Comparison of ENCODE assay signal across 8 mouse cellular contexts in genomic region chr19:45047417-45047934, GRCm38 (mm10). TPM values are rescaled to one million over a fixed set of nuclear protein-coding genes. Genes with fewer than 3 reads are reported as not detected.
DNase-seq lines count a peak whose midpoint lies in the region; ATAC-seq and TF ChIP-seq lines count a peak whose summit lies in the region.

TSS of gene Sfxn3 (plus strand) at chr19:45047503.

- H3K4me2 ChIP-seq in embryonic facial prominence, embryonic 13.5 days = peak within 1 kb of the TSS; percentile 80
- H3K4me2 ChIP-seq in limb, embryonic 11.5 days (ENCODE audit: low read depth, severe bottlenecking) = peak within 1 kb of the TSS; percentile 53
- H3K4me2 ChIP-seq in midbrain, embryonic 13.5 days (replicated peaks) = peak within 1 kb of the TSS; percentile 71

- peaks cover 26% of the 10 kb centered on the region for H3K36me3 ChIP-seq in embryonic facial prominence, embryonic 13.5 days
- no peaks in the 10 kb centered on the region for H3K36me3 ChIP-seq in kidney, adult 2 months (ENCODE audit: control insufficient read depth, insufficient read depth, low read length)
- no peaks in the 10 kb centered on the region for H3K36me3 ChIP-seq in limb, embryonic 11.5 days (ENCODE audit: control insufficient read depth, insufficient read depth, low read length)
- peaks cover 20% of the 10 kb centered on the region for H3K36me3 ChIP-seq in midbrain, embryonic 13.5 days
- no peaks in the 10 kb centered on the region for H3K36me3 ChIP-seq in small intestine, adult 2 months (ENCODE audit: control insufficient read depth, insufficient read depth, low read length)

- TF ChIP-seq POLR2A in kidney, adult 2 months (IDR thresholded peaks at IDR 0.05; ENCODE audit: low read depth, low read length) = no peak
- TF ChIP-seq POLR2A in small intestine, adult 2 months (IDR thresholded peaks at IDR 0.05; ENCODE audit: low read depth, low read length) = no peak

- H3K27ac ChIP-seq in embryonic facial prominence, embryonic 13.5 days = peak within 1 kb of the TSS; percentile 88
- peak within 1 kb of the TSS; percentile 87 for H3K27ac ChIP-seq in kidney, adult 2 months (ENCODE audit: insufficient read depth, low read depth, low read length)
- no peak within 1 kb of the TSS for H3K27ac ChIP-seq in limb, embryonic 11.5 days (replicated peaks; ENCODE audit: low read depth, low read length)
- peak within 1 kb of the TSS; percentile 87 for H3K27ac ChIP-seq in midbrain, embryonic 13.5 days
- peak within 1 kb of the TSS; percentile 82 for H3K27ac ChIP-seq in small intestine, adult 2 months (ENCODE audit: insufficient read depth, low read depth, low read length)

- ATAC-seq in embryonic facial prominence, embryonic 13.5 days (ENCODE audit: insufficient number of reproducible peaks, insufficient read depth, low FRiP score, low TSS enrichment, low read depth) = peak; percentile 76
- peak; percentile 72 for ATAC-seq in limb, embryonic 11.5 days (ENCODE audit: insufficient number of reproducible peaks, low FRiP score, low TSS enrichment, low read depth)
- ATAC-seq in midbrain, embryonic 13.5 days = peak; percentile 83

- no peaks in the 10 kb centered on the region for H3K9me3 ChIP-seq in embryonic facial prominence, embryonic 13.5 days
- no peaks in the 10 kb centered on the region for H3K9me3 ChIP-seq in limb, embryonic 11.5 days (ENCODE audit: control insufficient read depth, low read length)
- H3K9me3 ChIP-seq in midbrain, embryonic 13.5 days = no peaks in the 10 kb centered on the region

- peak within 1 kb of the TSS; percentile 50 for H3K4me3 ChIP-seq in embryonic facial prominence, embryonic 13.5 days
- peak within 1 kb of the TSS; percentile 50 for H3K4me3 ChIP-seq in kidney, adult 2 months (ENCODE audit: insufficient read depth, low read depth, low read length)
- peak within 1 kb of the TSS; percentile 44 for H3K4me3 ChIP-seq in limb, embryonic 11.5 days (ENCODE audit: low read depth, low read length)
- H3K4me3 ChIP-seq in midbrain, embryonic 13.5 days (replicated peaks) = peak within 1 kb of the TSS; percentile 49
- peak within 1 kb of the TSS; percentile 68 for H3K4me3 ChIP-seq in small intestine, adult 2 months (ENCODE audit: low read depth, low read length)

- peak; percentile 93 for DNase-seq in 3134 (ENCODE audit: extremely low read depth, insufficient read length, low spot score)
- DNase-seq in adrenal gland, postnatal 36 days = peak; percentile 94 to 97
- DNase-seq in heart, adult 18-20 months = peak; percentile 97
- peak; percentile 95 for DNase-seq in kidney, adult 2 months
- peak; percentile 79 for DNase-seq in limb, embryonic 11.5 days (ENCODE audit: low spot score)

- peaks cover 21% of the 10 kb centered on the region for H3K27me3 ChIP-seq in embryonic facial prominence, embryonic 13.5 days
- H3K27me3 ChIP-seq in kidney, adult 2 months (replicated peaks; ENCODE audit: control insufficient read depth, insufficient read depth, low read length) = no peaks in the 10 kb centered on the region; the same call in 1 of the 2 replicates
- peaks cover 26% of the 10 kb centered on the region for H3K27me3 ChIP-seq in limb, embryonic 11.5 days (ENCODE audit: control insufficient read depth, insufficient read depth, low read length)
- H3K27me3 ChIP-seq in midbrain, embryonic 13.5 days = peaks cover 22% of the 10 kb centered on the region
- H3K27me3 ChIP-seq in small intestine, adult 2 months (ENCODE audit: control insufficient read depth, insufficient read depth, low read length) = no peaks in the 10 kb centered on the region

- peaks cover 35% of the 10 kb centered on the region for H3K4me1 ChIP-seq in embryonic facial prominence, embryonic 13.5 days
- H3K4me1 ChIP-seq in kidney, adult 2 months (ENCODE audit: control insufficient read depth, insufficient read depth, low read length) = no peaks in the 10 kb centered on the region
- peaks cover 21% of the 10 kb centered on the region for H3K4me1 ChIP-seq in limb, embryonic 11.5 days (ENCODE audit: control insufficient read depth, insufficient read depth, low read length)
- H3K4me1 ChIP-seq in midbrain, embryonic 13.5 days (replicated peaks) = peaks cover 32% of the 10 kb centered on the region
- peaks cover 7% of the 10 kb centered on the region for H3K4me1 ChIP-seq in small intestine, adult 2 months (ENCODE audit: control insufficient read depth, insufficient read depth, insufficient read length, low read length)

- WGBS in embryonic facial prominence, embryonic 13.5 days = under 1% methylated on average over 26 of the region's 26 CpGs
- under 1% methylated on average over 26 of the region's 26 CpGs for WGBS in kidney, adult 2 months
- WGBS in limb, embryonic 11.5 days = under 1% methylated on average over 26 of the region's 26 CpGs
- 0% methylated on average over 26 of the region's 26 CpGs for WGBS in midbrain, embryonic 13.5 days
- under 1% methylated on average over 26 of the region's 26 CpGs for WGBS in small intestine, adult 2 months

- H3K9ac ChIP-seq in embryonic facial prominence, embryonic 13.5 days = peak within 1 kb of the TSS; percentile 67
- H3K9ac ChIP-seq in limb, embryonic 11.5 days (ENCODE audit: low read length) = peak within 1 kb of the TSS; percentile 4
- peak within 1 kb of the TSS; percentile 68 for H3K9ac ChIP-seq in midbrain, embryonic 13.5 days (replicated peaks)

- TF ChIP-seq CTCF in kidney, adult 2 months (conservative IDR thresholded peaks at IDR 0.05; ENCODE audit: insufficient read depth, insufficient read length, low read depth, low read length) = peak; percentile 64
- TF ChIP-seq CTCF in small intestine, adult 2 months (IDR thresholded peaks at IDR 0.05; ENCODE audit: extremely low read depth, insufficient read length, insufficient replicate concordance, low read depth, low read length) = no peak; the same call in none of the 2 replicates

RNA-seq across cellular contexts. Expression of gene Sfxn3, which starts in this region (rescaled TPM):
- total RNA-seq in adrenal gland, postnatal 36 days (2021) = 10 to 100 TPM; 63.9 to 66.5 TPM
- 32.3 and 32.5 TPM in 2 replicates for polyA plus RNA-seq in embryonic facial prominence, embryonic 13.5 days (2015; fragmentation: Nextera tagmentation; extraction: Ambion mirVana)
- 1 to 10 TPM; 7.8 to 8.9 TPM for total RNA-seq in heart, adult 18-20 months (2021)
- 20.8 and 23.5 TPM in 2 replicates for polyA plus RNA-seq in kidney, adult 2 months (2012; rRNA removed)
- 11.9 and 12.4 TPM in 2 replicates for polyA plus RNA-seq in limb, embryonic 11.5 days (2014; fragmentation: Nextera tagmentation; extraction: Ambion mirVana)
- polyA plus RNA-seq in midbrain, embryonic 13.5 days (2015; fragmentation: Nextera tagmentation; extraction: Ambion mirVana) = 58.1 and 61.2 TPM in 2 replicates
- polyA plus RNA-seq in small intestine, adult 2 months (2012; rRNA removed) = 8.8 and 9.5 TPM in 2 replicates

Comparison
In these comparisons a context has a peak if more than half of its experiments do, and no peak if none do; other contexts are left out.
1. RNA of gene Sfxn3 (total RNA-seq): 63.9 to 66.5 TPM in adrenal gland, postnatal 36 days; 7.8 to 8.9 TPM in heart, adult 18-20 months; every median in the first group is over 4 times any median in the second.
2. H3K9ac ChIP-seq: peak in every context shown above with its lines; median percentile 68 in midbrain, embryonic 13.5 days; 67 in embryonic facial prominence, embryonic 13.5 days; 4 in limb, embryonic 11.5 days.
3. Peak in every context shown above with its lines, with median percentiles within 50 percentile points of each other: DNase-seq, ATAC-seq, H3K4me2 ChIP-seq and H3K4me3 ChIP-seq.